Mouse (Mus musculus): ENCODE measurements around the gene Kcnq1. TPM values are rescaled to one million over a fixed set of nuclear protein-coding genes. Genes with fewer than 3 reads are reported as not detected.

Gene Kcnq1
- polyA plus RNA-seq, 1 experiment from 2014 or later = 1.0 TPM

- Histone ChIP-seq H3K9me3 (no peaks in the 10 kb centered on the region), H3K27ac (replicated peaks) (no peak overlapping the region), H3K36me3 (replicated peaks) (no peaks in the 10 kb centered on the region), H3K4me1 (peaks cover 16% of the 10 kb centered on the region), H3K4me3 (no peak overlapping the region), H3K27me3 (replicated peaks; ENCODE audit: low read depth, poor library complexity, severe bottlenecking) (peaks cover 8% of the 10 kb centered on the region; the same call in 1 of the 2 replicates)
- no peak for DNase-seq (ENCODE audit: low spot score)
- WGBS = 76% methylated on average over 5 of the region's 5 CpGs
Measured at GRCm38 (mm10) chr7:143172914-143173547, 66.9 kb downstream of the Kcnq1 start.

- Histone ChIP-seq H3K4me3 (no peak overlapping the region), H3K9me3 (no peaks in the 10 kb centered on the region), H3K27ac (replicated peaks) (peak overlapping the region; percentile 67), H3K36me3 (replicated peaks) (no peaks in the 10 kb centered on the region), H3K27me3 (replicated peaks; ENCODE audit: low read depth, poor library complexity, severe bottlenecking) (peaks cover 8% of the 10 kb centered on the region; the same call in 1 of the 2 replicates), H3K4me1 (peaks cover 26% of the 10 kb centered on the region)
- DNase-seq (ENCODE audit: low spot score) = peak; percentile 38
- 29% methylated on average over 6 of the region's 6 CpGs for WGBS
Measured at GRCm38 (mm10) chr7:143174633-143175032, 68.5 kb downstream of the Kcnq1 start.

DNA sequence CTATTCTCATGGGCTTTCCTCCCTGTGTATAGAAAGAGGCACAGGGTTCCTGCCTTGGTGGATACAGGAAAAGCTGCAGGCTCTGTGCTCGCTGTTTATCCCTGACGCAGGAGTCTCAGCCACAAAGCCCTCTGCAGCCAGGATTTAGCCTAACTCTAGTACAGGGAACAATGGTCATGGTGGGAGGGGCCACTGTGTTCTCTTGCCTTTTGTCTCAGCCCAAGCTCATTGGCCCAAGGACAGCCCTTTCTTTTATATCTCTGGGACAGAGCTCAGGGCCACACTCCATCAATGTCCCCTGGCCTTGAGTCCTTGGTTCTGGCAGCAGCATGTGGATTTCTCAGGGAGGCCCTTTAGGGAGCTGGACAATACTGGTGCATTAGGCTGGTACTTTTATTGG is 72.7 kb downstream of the Kcnq1 start:
- H3K27ac ChIP-seq (replicated peaks) = no peak overlapping the region
- no peaks in the 10 kb centered on the region for H3K36me3 ChIP-seq (replicated peaks)
- 41% methylated on average over 2 of the region's 2 CpGs for WGBS
- H3K4me1 ChIP-seq = peaks cover 31% of the 10 kb centered on the region
- DNase-seq (ENCODE audit: low spot score) = no peak
- H3K4me3 ChIP-seq = no peak overlapping the region
- H3K27me3 ChIP-seq (replicated peaks; ENCODE audit: low read depth, poor library complexity, severe bottlenecking) = peaks cover 8% of the 10 kb centered on the region; the same call in 1 of the 2 replicates
- no peaks in the 10 kb centered on the region for H3K9me3 ChIP-seq

DNA sequence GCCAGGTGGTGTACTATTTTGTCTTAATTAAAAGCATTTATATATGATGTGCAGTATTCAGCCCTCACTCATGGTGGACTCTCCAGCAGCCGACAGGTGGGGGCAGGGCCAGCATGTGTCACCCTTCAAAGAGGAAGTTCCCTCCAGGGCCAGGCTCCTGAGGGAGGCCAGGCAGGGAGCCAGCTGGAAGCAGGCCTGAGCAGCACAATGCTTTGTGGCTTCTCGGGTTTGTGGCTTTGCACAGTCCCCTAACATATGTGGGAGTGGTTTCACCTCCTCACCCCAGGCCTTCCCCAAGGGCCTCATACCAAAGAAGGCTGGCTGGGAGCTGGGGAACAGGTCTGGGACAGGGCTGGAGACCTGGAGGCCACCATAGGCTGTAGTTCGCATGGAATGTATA is 74.6 kb downstream of the Kcnq1 start:
- peak; percentile 16 for DNase-seq (ENCODE audit: low spot score)
- Histone ChIP-seq H3K4me1 (peaks cover 21% of the 10 kb centered on the region; the same call in 1 of the 2 replicates), H3K27ac (replicated peaks) (no peak overlapping the region), H3K4me3 (no peak overlapping the region), H3K9me3 (no peaks in the 10 kb centered on the region), H3K27me3 (replicated peaks; ENCODE audit: low read depth, poor library complexity, severe bottlenecking) (0 out of 2 replicates have a peak, but pooled peaks cover 3% of the 10 kb centered on the region), H3K36me3 (replicated peaks) (no peaks in the 10 kb centered on the region)
- 59% methylated on average over 3 of the region's 3 CpGs for WGBS

DNA sequence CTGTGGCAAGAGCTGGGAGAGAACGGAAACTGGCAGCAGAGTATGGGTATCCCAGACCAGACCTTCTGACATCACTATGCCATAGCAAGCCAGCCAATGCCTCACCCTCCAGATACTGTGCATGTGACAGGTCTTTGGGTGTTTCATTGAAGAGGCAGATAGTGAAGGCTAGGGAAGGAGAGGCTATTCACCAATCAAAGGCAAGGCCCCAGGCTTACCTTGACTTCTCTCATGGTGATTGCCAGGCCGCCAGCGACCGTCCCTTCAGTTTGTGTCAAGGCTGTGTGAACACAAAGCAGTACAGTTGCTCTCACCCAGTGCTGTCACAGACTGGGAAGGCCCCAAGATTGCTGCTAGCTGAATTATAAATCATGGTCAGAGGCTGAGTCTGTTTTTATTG is 75.1 kb downstream of the Kcnq1 start:
- no peak overlapping the region for H3K27ac ChIP-seq (replicated peaks)
- H3K9me3 ChIP-seq = no peaks in the 10 kb centered on the region
- no peak for DNase-seq (ENCODE audit: low spot score)
- whole genome bisulfite sequencing = 90% methylated on average over 4 of the region's 4 CpGs
- H3K4me1 ChIP-seq = peaks cover 22% of the 10 kb centered on the region; the same call in 1 of the 2 replicates
- H3K27me3 ChIP-seq (replicated peaks; ENCODE audit: low read depth, poor library complexity, severe bottlenecking) = 0 out of 2 replicates have a peak, but pooled peaks cover under 1% of the 10 kb centered on the region
- H3K4me3 ChIP-seq = no peak overlapping the region
- no peaks in the 10 kb centered on the region for H3K36me3 ChIP-seq (replicated peaks)

- no peak for DNase-seq (ENCODE audit: low spot score)
- no peaks in the 10 kb centered on the region for H3K9me3 ChIP-seq
- no peak overlapping the region for H3K4me3 ChIP-seq
- no peaks in the 10 kb centered on the region for H3K36me3 ChIP-seq (replicated peaks)
- H3K27me3 ChIP-seq (replicated peaks; ENCODE audit: low read depth, poor library complexity, severe bottlenecking) = no peaks in the 10 kb centered on the region
- H3K27ac ChIP-seq (replicated peaks) = no peak overlapping the region
- peaks cover 9% of the 10 kb centered on the region; the same call in 1 of the 2 replicates for H3K4me1 ChIP-seq
- WGBS = 86% methylated on average over 6 of the region's 6 CpGs
Measured at GRCm38 (mm10) chr7:143185506-143185905, 79.3 kb downstream of the Kcnq1 start.

- Histone ChIP-seq H3K27ac (replicated peaks) (0 out of 2 replicates have a peak overlapping the region, but pooled peaks have one; percentile 1), H3K4me1 (0 out of 2 replicates have a peak, but pooled peaks cover 2% of the 10 kb centered on the region)
Measured at GRCm38 (mm10) chr7:143186378-143186777, 80.2 kb downstream of the Kcnq1 start.

DNA sequence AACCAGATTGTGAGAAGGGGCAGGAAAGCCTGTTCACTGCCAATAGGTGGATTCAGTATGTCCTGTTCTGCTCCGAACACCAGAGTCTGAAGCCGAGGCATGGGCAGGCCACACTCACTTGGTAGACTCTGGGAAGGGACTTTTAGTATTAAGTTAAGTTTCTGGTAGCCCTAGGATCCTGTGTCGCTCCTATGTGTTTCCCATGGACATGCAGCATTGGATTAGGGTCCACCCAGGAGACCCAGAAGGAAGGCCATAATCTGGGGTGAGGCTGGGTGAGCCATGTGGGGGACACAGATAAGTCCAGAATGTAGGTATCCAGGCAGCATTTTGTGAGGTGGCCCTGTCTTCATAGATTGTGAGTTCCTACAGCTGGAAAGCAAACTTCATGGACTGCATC is 81.0 kb downstream of the Kcnq1 start:
- Histone ChIP-seq H3K9me3 (no peaks in the 10 kb centered on the region), H3K27ac (replicated peaks) (no peak overlapping the region), H3K36me3 (replicated peaks) (no peaks in the 10 kb centered on the region), H3K4me1 (0 out of 2 replicates have a peak, but pooled peaks cover 2% of the 10 kb centered on the region), H3K27me3 (replicated peaks; ENCODE audit: low read depth, poor library complexity, severe bottlenecking) (peaks cover under 1% of the 10 kb centered on the region; the same call in 1 of the 2 replicates), H3K4me3 (no peak overlapping the region)
- WGBS = 86% methylated on average over 3 of the region's 3 CpGs
- DNase-seq (ENCODE audit: low spot score) = no peak

More at GRCm38 (mm10) chr7:143186378-143186777, 80.2 kb downstream of the Kcnq1 start:
- Histone ChIP-seq H3K27me3 (replicated peaks; ENCODE audit: low read depth, poor library complexity, severe bottlenecking) (no peaks in the 10 kb centered on the region), H3K36me3 (replicated peaks) (no peaks in the 10 kb centered on the region), H3K9me3 (no peaks in the 10 kb centered on the region), H3K4me3 (no peak overlapping the region)
- DNase-seq (ENCODE audit: low spot score) = no peak
- WGBS = 91% methylated on average over 10 of the region's 10 CpGs

DNA sequence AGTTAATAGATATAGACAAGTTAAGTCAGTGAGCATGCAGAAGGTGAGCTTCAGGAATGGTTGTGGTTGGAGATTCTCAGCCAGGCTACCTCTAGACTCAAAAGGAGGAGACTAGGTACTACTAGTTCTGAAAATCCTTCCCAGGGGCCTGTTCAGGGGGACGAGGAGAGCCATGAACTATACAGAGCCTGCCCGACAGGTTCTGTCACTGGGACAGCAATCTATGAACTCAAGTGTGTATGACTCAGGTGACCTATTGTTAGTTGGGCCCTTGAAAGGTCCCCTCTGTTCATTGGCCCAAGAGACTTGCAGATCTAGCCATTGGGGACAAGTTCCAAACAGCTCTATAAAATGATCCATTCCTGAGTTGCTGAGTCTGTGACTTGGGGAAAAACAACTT is 82.4 kb downstream of the Kcnq1 start:
- 77% methylated on average over 2 of the region's 2 CpGs for WGBS
- peaks cover 7% of the 10 kb centered on the region for H3K27me3 ChIP-seq (replicated peaks; ENCODE audit: low read depth, poor library complexity, severe bottlenecking)

GRCm38 (mm10) chr7:143189965-143190722 is 84.0 kb downstream of the Kcnq1 start:
- Histone ChIP-seq H3K4me1 (0 out of 2 replicates have a peak, but pooled peaks cover 2% of the 10 kb centered on the region), H3K36me3 (replicated peaks) (no peaks in the 10 kb centered on the region), H3K27me3 (replicated peaks; ENCODE audit: low read depth, poor library complexity, severe bottlenecking) (peaks cover 8% of the 10 kb centered on the region), H3K9me3 (no peaks in the 10 kb centered on the region), H3K4me3 (no peak overlapping the region), H3K27ac (replicated peaks) (peak overlapping the region; percentile 35; the same call in 1 of the 2 replicates)
- peak; percentile 4 for DNase-seq (ENCODE audit: low spot score)
- 84% methylated on average over 3 of the region's 3 CpGs for WGBS

More for the DNA sequence above, 82.4 kb downstream of the Kcnq1 start:
- Histone ChIP-seq H3K27ac (replicated peaks) (no peak overlapping the region), H3K4me1 (0 out of 2 replicates have a peak, but pooled peaks cover 2% of the 10 kb centered on the region), H3K36me3 (replicated peaks) (no peaks in the 10 kb centered on the region), H3K4me3 (no peak overlapping the region), H3K9me3 (no peaks in the 10 kb centered on the region)
- peak; percentile 3 for DNase-seq (ENCODE audit: low spot score)

DNA sequence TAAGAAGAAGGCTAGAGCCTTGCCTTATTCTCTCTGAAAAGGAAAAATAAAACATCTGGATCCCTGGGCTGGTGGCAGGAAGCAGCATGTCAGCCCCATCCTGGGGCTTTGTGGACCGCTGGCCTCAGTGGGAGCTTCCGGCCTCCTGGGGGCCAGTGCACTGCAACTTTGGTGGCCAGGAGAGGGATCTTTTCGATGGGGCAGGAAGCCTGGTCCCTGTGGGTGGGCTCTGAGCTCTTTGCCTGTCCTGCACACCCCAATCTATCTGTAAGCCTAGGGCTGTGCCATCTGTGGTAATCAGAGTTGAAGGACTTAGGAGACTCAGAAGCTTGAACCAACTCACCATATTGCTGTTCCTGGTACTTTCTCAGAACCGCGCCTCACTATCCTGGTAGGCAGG is 84.7 kb downstream of the Kcnq1 start:
- peak overlapping the region; percentile 35; the same call in 1 of the 2 replicates for H3K27ac ChIP-seq (replicated peaks)
- 76% methylated on average over 5 of the region's 5 CpGs for WGBS
- H3K4me1 ChIP-seq = 0 out of 2 replicates have a peak, but pooled peaks cover 2% of the 10 kb centered on the region
- DNase-seq (ENCODE audit: low spot score) = peak; percentile 4
- H3K27me3 ChIP-seq (replicated peaks; ENCODE audit: low read depth, poor library complexity, severe bottlenecking) = peaks cover 11% of the 10 kb centered on the region
- H3K9me3 ChIP-seq = no peaks in the 10 kb centered on the region
- no peak overlapping the region for H3K4me3 ChIP-seq
- H3K36me3 ChIP-seq (replicated peaks) = no peaks in the 10 kb centered on the region

DNA sequence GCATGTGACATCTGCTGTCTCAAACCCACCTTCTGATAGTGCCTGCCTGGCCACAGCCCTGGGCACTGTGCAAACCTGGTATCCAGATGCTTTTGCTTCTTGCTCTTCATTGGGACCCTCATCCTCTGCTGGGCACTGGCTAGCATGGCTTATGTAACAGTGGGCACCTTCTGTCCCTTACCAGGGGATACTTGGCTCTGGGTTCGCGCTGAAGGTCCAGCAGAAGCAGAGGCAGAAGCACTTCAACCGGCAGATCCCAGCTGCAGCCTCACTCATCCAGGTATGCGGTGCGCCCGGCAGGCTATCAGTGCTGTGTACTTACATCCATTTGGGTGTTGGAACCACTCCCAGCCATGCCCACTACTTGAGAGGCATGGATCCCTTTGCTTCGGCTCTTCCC is 86.2 kb downstream of the Kcnq1 start:
- peak; percentile 6 for DNase-seq (ENCODE audit: low spot score)
- Histone ChIP-seq H3K9me3 (no peaks in the 10 kb centered on the region), H3K36me3 (replicated peaks) (no peaks in the 10 kb centered on the region), H3K4me3 (no peak overlapping the region), H3K27ac (replicated peaks) (no peak overlapping the region), H3K4me1 (no peaks in the 10 kb centered on the region), H3K27me3 (replicated peaks; ENCODE audit: low read depth, poor library complexity, severe bottlenecking) (peaks cover 25% of the 10 kb centered on the region)
- 91% methylated on average over 7 of the region's 7 CpGs for WGBS

All from embryonic facial prominence, embryonic 10.5 days (tissue).